Mouse (Mus musculus) liver, embryonic 14.5 days (tissue): ENCODE results near the gene Dusp1.

ENCODE experiments used
- CTCF ChIP-seq: IDR thresholded peaks from 2 replicates; pipeline ENCODE4 v1.5.1; 2016; ENCODE audit warnings: antibody characterized with exemption, low read depth, control low read depth
- EP300 ChIP-seq: IDR thresholded peaks from 2 replicates; pipeline ENCODE4 v1.6.1; 2016; ENCODE audit warnings: antibody characterized with exemption, low read depth

DNA sequence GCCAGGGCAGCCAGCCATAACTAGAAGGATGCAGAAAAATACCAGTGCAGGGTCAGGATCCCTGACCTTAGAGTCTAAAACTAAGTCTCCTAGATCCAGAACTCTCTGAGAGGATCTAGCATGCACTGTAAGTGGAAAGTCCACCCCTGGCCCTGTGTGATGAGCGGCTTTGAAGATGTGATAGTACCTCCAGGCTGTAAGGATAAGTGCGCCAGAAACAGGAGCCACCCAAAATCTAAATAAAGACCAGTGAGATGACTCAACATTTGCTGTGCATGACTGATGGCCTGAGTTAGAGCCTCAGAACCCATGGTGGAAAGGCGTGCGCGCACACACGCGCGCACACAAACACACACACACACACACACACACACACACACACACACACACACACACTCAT lies 46.9 kb upstream of the Dusp1 start:
- no peak for TF ChIP-seq CTCF
- TF ChIP-seq EP300, result no peak
